In the genomic region with DNA sequence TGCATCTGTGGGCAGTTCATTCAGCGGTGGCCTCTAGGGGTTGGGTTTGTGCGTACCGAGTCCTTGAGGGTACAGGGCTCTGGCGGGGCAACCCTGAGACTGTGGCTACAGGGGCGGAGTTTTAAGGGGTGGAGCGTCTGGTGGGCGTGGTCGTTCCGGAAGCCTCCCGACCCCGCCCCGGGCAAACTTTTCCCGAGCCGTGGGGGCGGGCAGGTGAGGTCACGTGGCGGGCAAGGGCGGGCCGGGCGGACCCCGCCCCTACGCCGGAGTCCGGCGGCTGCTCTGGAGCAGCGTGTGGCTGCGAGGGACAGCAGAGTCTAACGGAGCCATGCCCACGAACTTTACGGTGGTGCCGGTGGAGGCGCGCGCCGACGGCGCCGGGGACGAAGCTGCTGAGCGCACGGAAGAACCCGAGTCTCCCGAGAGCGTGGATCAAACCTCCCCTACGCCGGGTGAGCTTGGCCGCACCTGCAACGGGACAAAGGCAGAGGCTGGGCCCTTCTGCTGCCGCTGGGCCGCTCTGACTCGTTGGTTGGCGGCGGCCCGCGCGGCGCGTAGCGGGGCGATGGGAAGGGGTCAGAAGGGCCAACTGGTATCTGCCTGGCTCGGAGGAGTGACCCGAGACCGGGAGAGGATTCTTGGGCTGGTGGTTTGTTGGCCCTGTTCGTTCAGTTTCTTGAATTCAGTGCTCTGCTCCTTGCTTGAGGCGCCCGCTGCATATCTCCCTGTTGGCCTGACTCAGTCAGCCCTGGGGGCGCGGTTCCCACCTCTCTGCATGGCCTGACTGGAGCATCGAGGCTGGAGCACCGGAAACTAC, we compare ENCODE assay signal across 8 mouse cellular contexts. TPM values are rescaled to one million over a fixed set of nuclear protein-coding genes. Genes with fewer than 3 reads are reported as not detected.
A peak's percentile ranks its signal among the peaks of the same experiment; 100 is the strongest.
DNase-seq lines count a peak whose midpoint lies in the region; ATAC-seq and TF ChIP-seq lines count a peak whose summit lies in the region.

No protein-coding gene starts in this region.

- H3K27ac ChIP-seq in heart, embryonic 12.5 days (ENCODE audit: poor library complexity, severe bottlenecking) = peak overlapping the region; percentile 80
- peak overlapping the region; percentile 77 for H3K27ac ChIP-seq in kidney, embryonic 15.5 days
- peak overlapping the region; percentile 62 for H3K27ac ChIP-seq in liver, embryonic 16.5 days (ENCODE audit: low read length)
- no peak overlapping the region for H3K27ac ChIP-seq in neural tube, embryonic 11.5 days (ENCODE audit: low read depth, low read length)
- peak overlapping the region; percentile 50 for H3K27ac ChIP-seq in testis, adult 2 months (ENCODE audit: control insufficient read depth, insufficient read depth, low read depth, low read length)

- no peaks in the 10 kb centered on the region for H3K9me3 ChIP-seq in heart, embryonic 12.5 days (replicated peaks)
- H3K9me3 ChIP-seq in kidney, embryonic 15.5 days (replicated peaks) = no peaks in the 10 kb centered on the region
- no peaks in the 10 kb centered on the region for H3K9me3 ChIP-seq in liver, embryonic 16.5 days (replicated peaks; ENCODE audit: control insufficient read depth, low read length)
- no peaks in the 10 kb centered on the region for H3K9me3 ChIP-seq in neural tube, embryonic 11.5 days (ENCODE audit: control insufficient read depth, low read length)

- H3K9ac ChIP-seq in heart, embryonic 12.5 days = peak overlapping the region; percentile 89
- H3K9ac ChIP-seq in kidney, embryonic 15.5 days = peak overlapping the region; percentile 72
- H3K9ac ChIP-seq in liver, embryonic 16.5 days (ENCODE audit: low read depth, low read length) = peak overlapping the region; percentile 72
- peak overlapping the region; percentile 92 for H3K9ac ChIP-seq in neural tube, embryonic 11.5 days (ENCODE audit: low read length)

- 0 out of 2 replicates have a peak, but pooled peaks cover 3% of the 10 kb centered on the region for H3K36me3 ChIP-seq in heart, embryonic 12.5 days
- H3K36me3 ChIP-seq in kidney, embryonic 15.5 days = no peaks in the 10 kb centered on the region
- no peaks in the 10 kb centered on the region for H3K36me3 ChIP-seq in liver, embryonic 16.5 days (ENCODE audit: control insufficient read depth, insufficient read depth)
- H3K36me3 ChIP-seq in neural tube, embryonic 11.5 days (ENCODE audit: control insufficient read depth, insufficient read depth, low read length) = no peaks in the 10 kb centered on the region
- no peaks in the 10 kb centered on the region for H3K36me3 ChIP-seq in testis, adult 2 months (ENCODE audit: control insufficient read depth, insufficient read depth, low read length)

- peak; percentile 46 for TF ChIP-seq POLR2A in testis, adult 2 months (IDR thresholded peaks at IDR 0.05; ENCODE audit: control insufficient read depth, low read depth, low read length)

- DNase-seq in A20 (ENCODE audit: low read depth, low spot score) = peak; percentile 92
- DNase-seq in adipocyte (ENCODE audit: low spot score) = peak; percentile 85
- DNase-seq in neural tube, embryonic 11.5 days (ENCODE audit: low spot score) = peak; percentile 92

- WGBS in heart, embryonic 12.5 days = under 1% methylated on average over 70 of the region's 70 CpGs
- WGBS in kidney, embryonic 15.5 days = under 1% methylated on average over 70 of the region's 70 CpGs
- under 1% methylated on average over 70 of the region's 70 CpGs for WGBS in liver, embryonic 16.5 days (ENCODE audit: insufficient replicate concordance)
- WGBS in neural tube, embryonic 11.5 days = under 1% methylated on average over 70 of the region's 70 CpGs

- no peak for TF ChIP-seq CTCF in testis, adult 2 months (IDR thresholded peaks at IDR 0.05; ENCODE audit: control insufficient read depth, insufficient read depth, insufficient replicate concordance, low read depth, low read length)

- peaks cover 59% of the 10 kb centered on the region for H3K4me1 ChIP-seq in heart, embryonic 12.5 days (replicated peaks)
- H3K4me1 ChIP-seq in kidney, embryonic 15.5 days = peaks cover 52% of the 10 kb centered on the region
- H3K4me1 ChIP-seq in liver, embryonic 16.5 days (ENCODE audit: control insufficient read depth, low read depth, low read length) = peaks cover 30% of the 10 kb centered on the region
- peaks cover 14% of the 10 kb centered on the region for H3K4me1 ChIP-seq in neural tube, embryonic 11.5 days (ENCODE audit: control insufficient read depth, insufficient read depth, low read length)
- H3K4me1 ChIP-seq in testis, adult 2 months (ENCODE audit: control insufficient read depth, insufficient read depth, low read length) = peaks cover 24% of the 10 kb centered on the region

- peak overlapping the region; percentile 86 for H3K4me2 ChIP-seq in heart, embryonic 12.5 days
- H3K4me2 ChIP-seq in kidney, embryonic 15.5 days = peak overlapping the region; percentile 92
- H3K4me2 ChIP-seq in liver, embryonic 16.5 days (ENCODE audit: low read depth, low read length) = peak overlapping the region; percentile 86
- H3K4me2 ChIP-seq in neural tube, embryonic 11.5 days (ENCODE audit: low read depth) = peak overlapping the region; percentile 66

- peak overlapping the region; percentile 69 for H3K4me3 ChIP-seq in heart, embryonic 12.5 days
- peak overlapping the region; percentile 71 for H3K4me3 ChIP-seq in kidney, embryonic 15.5 days (replicated peaks)
- peak overlapping the region; percentile 69 for H3K4me3 ChIP-seq in liver, embryonic 16.5 days (ENCODE audit: low read depth, low read length)
- H3K4me3 ChIP-seq in neural tube, embryonic 11.5 days (ENCODE audit: low read depth, low read length) = peak overlapping the region; percentile 78
- peak overlapping the region; percentile 93 for H3K4me3 ChIP-seq in testis, adult 2 months (ENCODE audit: control insufficient read depth, low read depth, low read length)

- ATAC-seq in erythroblast, adult 5-6 weeks (replicated peaks; ENCODE audit: low FRiP score, poor library complexity, severe bottlenecking) = peak; percentile 71
- peak; percentile 94 for ATAC-seq in heart, embryonic 12.5 days (ENCODE audit: insufficient number of reproducible peaks, low FRiP score)
- peak; percentile 94 for ATAC-seq in kidney, embryonic 15.5 days (replicated peaks; ENCODE audit: low FRiP score)
- ATAC-seq in liver, embryonic 16.5 days (ENCODE audit: low read depth) = peak; percentile 85
- peak; percentile 92 for ATAC-seq in neural tube, embryonic 11.5 days (ENCODE audit: insufficient read depth, low FRiP score, low TSS enrichment)

- no peaks in the 10 kb centered on the region for H3K27me3 ChIP-seq in heart, embryonic 12.5 days (replicated peaks)
- no peaks in the 10 kb centered on the region for H3K27me3 ChIP-seq in kidney, embryonic 15.5 days
- no peaks in the 10 kb centered on the region for H3K27me3 ChIP-seq in liver, embryonic 16.5 days (ENCODE audit: control insufficient read depth, insufficient read depth, low read depth, low read length)
- H3K27me3 ChIP-seq in neural tube, embryonic 11.5 days (ENCODE audit: control insufficient read depth, insufficient read depth, low read length) = no peaks in the 10 kb centered on the region
- no peaks in the 10 kb centered on the region for H3K27me3 ChIP-seq in testis, adult 2 months (ENCODE audit: control insufficient read depth, insufficient read depth, low read length)

RNA-seq across cellular contexts. Expression of a gene that starts 30.8 kb away (rescaled TPM):
- 0.58 and 8.4 TPM in 2 replicates for total RNA-seq in erythroblast, adult 5-6 weeks (2015; ENCODE audit: low replicate concordance)
- 0.43 and 0.56 TPM in 2 replicates for total RNA-seq in erythroblast, adult 5-6 weeks (2017; ENCODE audit: low replicate concordance)
- polyA plus RNA-seq in heart, embryonic 12.5 days (2016; fragmentation: Nextera tagmentation; extraction: Ambion mirVana) = 52.1 and 53.2 TPM in 2 replicates
- 22.1 and 26.1 TPM in 2 replicates for polyA plus RNA-seq in kidney, embryonic 15.5 days (2015; fragmentation: Nextera tagmentation; extraction: Ambion mirVana)
- 11.8 and 14.4 TPM in 2 replicates for polyA plus RNA-seq in liver, embryonic 16.5 days (2015; fragmentation: Nextera tagmentation; extraction: Ambion mirVana)
- polyA plus RNA-seq in neural tube, embryonic 11.5 days (2014; fragmentation: Nextera tagmentation; extraction: Ambion mirVana) = 41.4 and 44.8 TPM in 2 replicates
- polyA plus RNA-seq in testis, adult 2 months (2012; rRNA removed) = 16.5 and 21.2 TPM in 2 replicates

RNA-seq across cellular contexts. Expression of a gene that starts 59.0 kb away (rescaled TPM):
- total RNA-seq in erythroblast, adult 5-6 weeks (2015; ENCODE audit: low replicate concordance) = not detected in 2 replicates
- not detected in 2 replicates for total RNA-seq in erythroblast, adult 5-6 weeks (2017; ENCODE audit: low replicate concordance)
- polyA plus RNA-seq in heart, embryonic 12.5 days (2016; fragmentation: Nextera tagmentation; extraction: Ambion mirVana) = not detected in 2 replicates
- 0.78 and 1.6 TPM in 2 replicates for polyA plus RNA-seq in kidney, embryonic 15.5 days (2015; fragmentation: Nextera tagmentation; extraction: Ambion mirVana)
- polyA plus RNA-seq in liver, embryonic 16.5 days (2015; fragmentation: Nextera tagmentation; extraction: Ambion mirVana) = 1.0 and 1.6 TPM in 2 replicates
- 0.28 and 0.52 TPM in 2 replicates for polyA plus RNA-seq in neural tube, embryonic 11.5 days (2014; fragmentation: Nextera tagmentation; extraction: Ambion mirVana)
- 0.12 and 0.23 TPM in 2 replicates for polyA plus RNA-seq in testis, adult 2 months (2012; rRNA removed)
